Mouse (Mus musculus) left cerebral cortex, postnatal 10 days (tissue): ENCODE data around the gene Nedd9. TPM values are rescaled to one million over a fixed set of nuclear protein-coding genes. Genes with fewer than 3 reads are reported as not detected.

Experiments
- DNase-seq, 2 experiments: peaks; one replicate each; pipeline ENCODE4 v3.0.0; 2021 to 2022; ENCODE audit warnings: low spot score in 2 of 2, mixed read lengths in 1 of 2; ENCODE audit errors: extremely low spot score in 1 of 2
- intact Hi-C: fragments of 180-260 bp; cut with DNase I; formaldehyde crosslinking; loops from one replicate; pipeline ENCODE4 v1.15.1; 2025
- total RNA-seq, 2 experiments: library from RNA; stranded (reverse); gene quantifications; 2 replicates each; pipeline ENCODE4 v1.2.3; 2021

Gene Nedd9
- total RNA-seq, 2 experiments from 2014 or later = 9.4 to 14.5 TPM

GRCm38 (mm10) chr13:41459683-41460286 lies 27.4 kb downstream of the Nedd9 start:
- intact Hi-C loops = no loop called here

GRCm38 (mm10) chr13:41458709-41459108 lies 28.5 kb downstream of the Nedd9 start:
- DNase-seq = no peak
- intact Hi-C loops = no loop called here

More at GRCm38 (mm10) chr13:41459683-41460286, 27.4 kb downstream of the Nedd9 start:
- DNase-seq = no peak

- intact Hi-C loops = no loop called here
Measured at GRCm38 (mm10) chr13:41457798-41458390, 29.3 kb downstream of the Nedd9 start.

GRCm38 (mm10) chr13:41457030-41457797 lies 29.9 kb downstream of the Nedd9 start:
- intact Hi-C loops = no loop called here
- DNase-seq = no peak

More at GRCm38 (mm10) chr13:41457798-41458390, 29.3 kb downstream of the Nedd9 start:
- no peak for DNase-seq

GRCm38 (mm10) chr13:41456292-41457029 lies 30.7 kb downstream of the Nedd9 start:
- intact Hi-C loops = no loop called here
- DNase-seq = no peak

GRCm38 (mm10) chr13:41453227-41454193 lies 33.7 kb downstream of the Nedd9 start:
- DNase-seq = no peak
- intact Hi-C loops = no loop called here

- no peak for DNase-seq
- intact Hi-C loops = no loop called here
Measured at GRCm38 (mm10) chr13:41450821-41451220, 36.3 kb downstream of the Nedd9 start.

- intact Hi-C loops = no loop called here
- no peak for DNase-seq
Measured at GRCm38 (mm10) chr13:41449211-41449610, 38.0 kb downstream of the Nedd9 start.

GRCm38 (mm10) chr13:41447209-41447608 lies 40.0 kb downstream of the Nedd9 start:
- intact Hi-C loops = no loop called here
- DNase-seq = no peak

- intact Hi-C loops = no loop called here
- no peak for DNase-seq
Measured at GRCm38 (mm10) chr13:41446591-41446990, 40.6 kb downstream of the Nedd9 start.

- intact Hi-C loops = no loop called here
Measured at GRCm38 (mm10) chr13:41445067-41445808, 41.9 kb downstream of the Nedd9 start.

GRCm38 (mm10) chr13:41444230-41444629 lies 42.9 kb downstream of the Nedd9 start:
- DNase-seq = no peak
- intact Hi-C loops = no loop called here

More at GRCm38 (mm10) chr13:41445067-41445808, 41.9 kb downstream of the Nedd9 start:
- no peak for DNase-seq

GRCm38 (mm10) chr13:41442145-41442544 lies 45.0 kb downstream of the Nedd9 start:
- intact Hi-C loops = no loop called here
- no peak for DNase-seq

GRCm38 (mm10) chr13:41440205-41440604 lies 47.0 kb downstream of the Nedd9 start:
- intact Hi-C loops = no loop called here
- DNase-seq = no peak

GRCm38 (mm10) chr13:41437390-41437789 lies 49.8 kb downstream of the Nedd9 start:
- intact Hi-C loops = no loop called here
- DNase-seq = no peak

- intact Hi-C loops = no loop called here
Measured at GRCm38 (mm10) chr13:41436731-41437130, 50.4 kb downstream of the Nedd9 start.

GRCm38 (mm10) chr13:41433201-41433600 lies 54.0 kb downstream of the Nedd9 start:
- intact Hi-C loops = no loop called here
- DNase-seq = no peak

More at GRCm38 (mm10) chr13:41436731-41437130, 50.4 kb downstream of the Nedd9 start:
- no peak for DNase-seq
